Mouse (Mus musculus) myocyte (in vitro differentiated cells): ENCODE data around the gene Serpina1c. TPM values are rescaled to one million over a fixed set of nuclear protein-coding genes. Genes with fewer than 3 reads are reported as not detected.
"Not testable (repeated sequence)": the region's sequence is repeated elsewhere in the genome, so short reads cannot be mapped to it uniquely, and the experiment has no call there.

Experiments
- H3K27me3 ChIP-seq: one replicate; pipeline ENCODE4 v1.6.1; 2011; ENCODE audit not compliant: control insufficient read depth, insufficient read depth, insufficient read length
- H3K36me3 ChIP-seq: one replicate; pipeline ENCODE4 v1.6.1; 2011; ENCODE audit not compliant: control insufficient read depth, insufficient read depth
- H3K4me2 ChIP-seq: one replicate; pipeline ENCODE4 v1.6.1; 2011; ENCODE audit warnings: low read depth, control low read depth
- H3K4me3 ChIP-seq: one replicate; pipeline ENCODE4 v1.5.1; 2011; ENCODE audit warnings: mild to moderate bottlenecking, control low read depth, moderate library complexity
- H3K79me2 ChIP-seq: one replicate; pipeline ENCODE4 v1.6.1; 2011; ENCODE audit not compliant: control insufficient read depth, insufficient read depth
- H3ac ChIP-seq: one replicate; pipeline ENCODE4 v1.6.1; 2011; ENCODE audit not compliant: control insufficient read depth, insufficient read length
- CEBPB ChIP-seq: IDR thresholded peaks from 2 replicates; pipeline ENCODE4 v1.6.1; 2011; ENCODE audit warnings: mild to moderate bottlenecking, moderate library complexity; ENCODE audit not compliant: poor library complexity, insufficient read depth, severe bottlenecking
- E2F4 ChIP-seq: IDR thresholded peaks from one replicate; pipeline ENCODE4 v1.6.1; 2011; ENCODE audit warnings: mild to moderate bottlenecking, control low read depth, moderate library complexity; ENCODE audit not compliant: insufficient read depth
- MAX ChIP-seq: IDR thresholded peaks from one replicate; pipeline ENCODE4 v1.6.1; 2011; ENCODE audit warnings: low read depth, mild to moderate bottlenecking, control low read depth
- MYOD1 ChIP-seq, 3 experiments: IDR thresholded peaks; one replicate each; pipeline ENCODE4 v1.6.1; 2011; ENCODE audit warnings: control low read depth in 2 of 3, low read depth in 2 of 3, mild to moderate bottlenecking in 2 of 3, moderate library complexity in 1 of 3; ENCODE audit not compliant: insufficient read length in 2 of 3, control insufficient read depth in 1 of 3
- MYOG ChIP-seq, 3 experiments: IDR thresholded peaks; one replicate each; pipeline ENCODE4 v1.6.1; 2011; ENCODE audit warnings: control low read depth in 2 of 3, low read depth in 2 of 3, mild to moderate bottlenecking in 2 of 3; ENCODE audit not compliant: insufficient read length in 2 of 3, control insufficient read depth in 1 of 3, insufficient read depth in 1 of 3
- POLR2A ChIP-seq: IDR thresholded peaks from one replicate; pipeline ENCODE4 v1.6.1; 2011; ENCODE audit warnings: low read depth, mild to moderate bottlenecking, control low read depth, moderate library complexity; ENCODE audit not compliant: insufficient read length
- POLR2AphosphoS2 ChIP-seq: IDR thresholded peaks from one replicate; pipeline ENCODE4 v1.6.1; 2011; ENCODE audit warnings: low read depth, control low read depth; ENCODE audit not compliant: insufficient read length
- REST ChIP-seq: IDR thresholded peaks from one replicate; pipeline ENCODE4 v1.6.1; 2011; ENCODE audit warnings: mild to moderate bottlenecking, control low read depth, moderate library complexity; ENCODE audit not compliant: insufficient read depth, insufficient read length
- SRF ChIP-seq: IDR thresholded peaks from one replicate; pipeline ENCODE4 v1.6.1; 2011; ENCODE audit warnings: low read depth; ENCODE audit not compliant: control insufficient read depth, insufficient read length
- TCF12 ChIP-seq: IDR thresholded peaks from one replicate; pipeline ENCODE4 v1.6.1; 2011; ENCODE audit warnings: mild to moderate bottlenecking, control low read depth; ENCODE audit not compliant: poor library complexity, insufficient read depth, severe bottlenecking
- TCF3 ChIP-seq: IDR thresholded peaks from one replicate; pipeline ENCODE4 v1.6.1; 2011; ENCODE audit warnings: low read depth, control low read depth; ENCODE audit not compliant: insufficient read length
- USF1 ChIP-seq: IDR thresholded peaks from one replicate; pipeline ENCODE4 v1.6.1; 2011; ENCODE audit warnings: low read depth, mild to moderate bottlenecking, control low read depth, moderate library complexity
- polyA plus RNA-seq: library from polyadenylated mRNA; unstranded; fragments of >200 nt; fragmentation: generic; extraction: Trizol; gene quantifications from one replicate; pipeline ENCODE4 v1.2.1, GENCODE M21; 2012; ENCODE audit warnings: missing spikeins

Gene Serpina1c
- polyA plus RNA-seq: not detected

- H3K4me3 ChIP-seq, H3K4me2 ChIP-seq, H3K36me3 ChIP-seq, H3ac ChIP-seq, H3K27me3 ChIP-seq, H3K79me2 ChIP-seq: not testable (repeated sequence)
Observed at GRCm38 (mm10) chr12:103904837-103905340, at the start of gene Serpina1c. Serpina1c (minus strand) TSS chr12:103904887.

GRCm38 (mm10) chr12:103952972-103953371 is 48.3 kb upstream of the Serpina1c start:
- H3ac ChIP-seq, H3K36me3 ChIP-seq, H3K4me3 ChIP-seq, H3K79me2 ChIP-seq, H3K4me2 ChIP-seq, H3K27me3 ChIP-seq: not testable (repeated sequence)

- Histone ChIP-seq H3K36me3 (no peaks in the 10 kb centered on the region), H3K79me2 (no peaks in the 10 kb centered on the region), H3K27me3 (peaks cover 6% of the 10 kb centered on the region), H3K4me2 (no peak overlapping the region), H3K4me3 (no peak overlapping the region), H3ac (no peak overlapping the region)
- TF ChIP-seq REST (no peak), CEBPB (no peak)
Observed at GRCm38 (mm10) chr12:103946243-103946642, 41.6 kb upstream of the Serpina1c start.

GRCm38 (mm10) chr12:103909181-103909580 is 4.5 kb upstream of the Serpina1c start:
- H3K79me2 ChIP-seq, H3K4me2 ChIP-seq, H3ac ChIP-seq, H3K36me3 ChIP-seq, H3K27me3 ChIP-seq, H3K4me3 ChIP-seq: not testable (repeated sequence)

- H3ac ChIP-seq, H3K4me3 ChIP-seq, H3K27me3 ChIP-seq, H3K36me3 ChIP-seq, H3K79me2 ChIP-seq, H3K4me2 ChIP-seq: not testable (repeated sequence)
Observed at GRCm38 (mm10) chr12:103907746-103908145, 3.1 kb upstream of the Serpina1c start.

GRCm38 (mm10) chr12:103901929-103902328 is 2.8 kb downstream of the Serpina1c start:
- H3K79me2 ChIP-seq, H3K4me3 ChIP-seq, H3ac ChIP-seq, H3K4me2 ChIP-seq, H3K27me3 ChIP-seq, H3K36me3 ChIP-seq: not testable (repeated sequence)

GRCm38 (mm10) chr12:103866873-103867272 is 37.8 kb downstream of the Serpina1c start:
- H3K27me3 ChIP-seq, H3ac ChIP-seq, H3K4me2 ChIP-seq, H3K36me3 ChIP-seq, H3K4me3 ChIP-seq, H3K79me2 ChIP-seq: not testable (repeated sequence)

GRCm38 (mm10) chr12:103863101-103863974 is 41.3 kb downstream of the Serpina1c start, which contains the start of gene Serpina1a:
Serpina1a (minus strand) TSS chr12:103863562.
- not testable (repeated sequence) for H3K27me3 ChIP-seq

GRCm38 (mm10) chr12:103860976-103861375 is 43.7 kb downstream of the Serpina1c start:
- H3ac ChIP-seq: no peak overlapping the region
- H3K4me3 ChIP-seq: no peak overlapping the region
- H3K79me2 ChIP-seq: no peaks in the 10 kb centered on the region
- no peak overlapping the region for H3K4me2 ChIP-seq
- no peaks in the 10 kb centered on the region for H3K36me3 ChIP-seq
- TF ChIP-seq TCF12 (no peak), E2F4 (no peak), MYOD1 (IDR thresholded peaks at IDR 0.05; ENCODE audit: control insufficient read depth in 1 of 3, insufficient read length in 2 of 3, low read depth in 2 of 3) (no peak), MYOG (IDR thresholded peaks at IDR 0.05; ENCODE audit: control insufficient read depth in 1 of 3, insufficient read depth in 1 of 3, insufficient read length in 2 of 3, low read depth in 2 of 3) (no peak), CEBPB (no peak), POLR2AphosphoS2 (no peak), MAX (no peak), POLR2A (no peak), TCF3 (no peak), REST (no peak), USF1 (no peak), SRF (no peak)
- no peaks in the 10 kb centered on the region for H3K27me3 ChIP-seq

More at GRCm38 (mm10) chr12:103863101-103863974, 41.3 kb downstream of the Serpina1c start, which contains the start of gene Serpina1a:
- H3K36me3 ChIP-seq, H3K79me2 ChIP-seq, H3ac ChIP-seq, H3K4me2 ChIP-seq, H3K4me3 ChIP-seq: not testable (repeated sequence)

GRCm38 (mm10) chr12:103860571-103860970 is 44.1 kb downstream of the Serpina1c start:
- not testable (repeated sequence) for H3K36me3 ChIP-seq

More at GRCm38 (mm10) chr12:103860571-103860970, 44.1 kb downstream of the Serpina1c start:
- not testable (repeated sequence) for H3K4me3 ChIP-seq, H3ac ChIP-seq, H3K27me3 ChIP-seq, H3K4me2 ChIP-seq, H3K79me2 ChIP-seq
